Mouse (Mus musculus) stomach, postnatal 0 days (tissue): ENCODE measurements around the gene Agmo. TPM values are rescaled to one million over a fixed set of nuclear protein-coding genes. Genes with fewer than 3 reads are reported as not detected.

ENCODE experiments used
- ATAC-seq: fragments of 200-750 bp; cut with Nextera tagmentation; 2 replicates; pipeline ENCODE4 v1.8.0; 2017; ENCODE audit not compliant: low FRiP score, low TSS enrichment
- DNase-seq: peaks from one replicate; pipeline ENCODE4 v3.0.0-alpha.2; 2016; ENCODE audit warnings: low spot score
- H3K27ac ChIP-seq: fragments of 300-500 bp; sonication (generic); replicated peaks from 2 replicates; pipeline ENCODE4 v1.5.1; 2014; ENCODE audit warnings: mild to moderate bottlenecking, control low read depth
- H3K27me3 ChIP-seq: fragments of 300-500 bp; sonication (generic); 2 replicates; pipeline ENCODE4 v1.6.1; 2014; ENCODE audit warnings: low read length; ENCODE audit not compliant: control insufficient read depth, insufficient read depth
- H3K36me3 ChIP-seq: fragments of 300-500 bp; sonication (generic); 2 replicates; pipeline ENCODE4 v1.6.1; 2014; ENCODE audit warnings: low read length, mixed read lengths; ENCODE audit not compliant: control insufficient read depth, insufficient read depth
- H3K4me1 ChIP-seq: fragments of 300-500 bp; sonication (generic); replicated peaks from 2 replicates; pipeline ENCODE4 v1.6.1; 2014; ENCODE audit warnings: antibody characterized with exemption; ENCODE audit not compliant: control insufficient read depth, insufficient read depth
- H3K4me2 ChIP-seq: fragments of 300-500 bp; sonication (generic); replicated peaks from 2 replicates; pipeline ENCODE4 v1.6.1; 2014; ENCODE audit warnings: low read depth, mild to moderate bottlenecking, control low read depth, moderate library complexity
- H3K4me3 ChIP-seq: fragments of 300-500 bp; sonication (generic); 2 replicates; pipeline ENCODE4 v1.5.1; 2014; ENCODE audit warnings: low read depth, low read length, control low read depth
- H3K9ac ChIP-seq: fragments of 300-500 bp; sonication (generic); 2 replicates; pipeline ENCODE4 v1.6.1; 2014; ENCODE audit warnings: mild to moderate bottlenecking, low read length, control low read depth, mixed read lengths
- H3K9me3 ChIP-seq: fragments of 300-500 bp; sonication (generic); 2 replicates; pipeline ENCODE4 v1.6.1; 2016; ENCODE audit warnings: low read length; ENCODE audit not compliant: control insufficient read depth
- CTCF ChIP-seq: IDR thresholded peaks from 2 replicates; pipeline ENCODE4 v1.5.1; 2016; ENCODE audit warnings: antibody characterized with exemption, low read depth, mild to moderate bottlenecking, moderate library complexity
- EP300 ChIP-seq: optimal IDR thresholded peaks from 2 replicates; pipeline ENCODE3; 2016; ENCODE audit warnings: antibody characterized with exemption
- WGBS: fragments of 180-500 bp; shearing (Covaris S2); extraction: QIAGEN DNeasy Blood & Tissue Kit; methylation state at CpG from one replicate; pipeline ENCODE4 v1.1.7; 2014; 5-methylcytosine and 5-hydroxymethylcytosine counted together
- polyA plus RNA-seq: library from polyadenylated mRNA; unstranded; fragments of >200 nt; fragmentation: Nextera tagmentation; extraction: Ambion mirVana; gene quantifications from 2 replicates; pipeline ENCODE4 v1.2.1, GENCODE M21; 2015

The Agmo gene
- polyA plus RNA-seq, 1 experiment from 2014 or later = 6.9 TPM

GRCm38 (mm10) chr12:37257099-37257498 is 15.7 kb downstream of the Agmo start:
- Histone ChIP-seq H3K36me3 (no peaks in the 10 kb centered on the region), H3K27me3 (no peaks in the 10 kb centered on the region), H3K4me1 (no peaks in the 10 kb centered on the region), H3K9ac (no peak overlapping the region), H3K4me3 (no peak overlapping the region), H3K9me3 (no peaks in the 10 kb centered on the region), H3K4me2 (no peak overlapping the region), H3K27ac (no peak overlapping the region)
- no peak for TF ChIP-seq EP300
- no peak for TF ChIP-seq CTCF
- DNase-seq = no peak
- ATAC-seq = no peak
- WGBS = 65% methylated on average over 2 of the region's 2 CpGs

GRCm38 (mm10) chr12:37259771-37260528 is 18.5 kb downstream of the Agmo start:
- no peaks in the 10 kb centered on the region for H3K4me1 ChIP-seq
- no peaks in the 10 kb centered on the region for H3K36me3 ChIP-seq
- ATAC-seq (no peak), DNase-seq (no peak)
- H3K27me3 ChIP-seq = no peaks in the 10 kb centered on the region
- no peak overlapping the region for H3K9ac ChIP-seq
- TF ChIP-seq EP300 (no peak), CTCF (no peak)
- no peak overlapping the region for H3K27ac ChIP-seq
- no peak overlapping the region for H3K4me2 ChIP-seq
- no peak overlapping the region for H3K4me3 ChIP-seq
- no peaks in the 10 kb centered on the region for H3K9me3 ChIP-seq

GRCm38 (mm10) chr12:37263685-37264084 is 22.2 kb downstream of the Agmo start:
- Histone ChIP-seq H3K4me3 (no peak overlapping the region), H3K4me2 (no peak overlapping the region), H3K27ac (no peak overlapping the region), H3K9ac (no peak overlapping the region), H3K36me3 (no peaks in the 10 kb centered on the region), H3K9me3 (no peaks in the 10 kb centered on the region), H3K4me1 (no peaks in the 10 kb centered on the region), H3K27me3 (no peaks in the 10 kb centered on the region)
- ATAC-seq = no peak
- TF ChIP-seq CTCF (no peak), EP300 (no peak)
- no peak for DNase-seq
- WGBS = 85% methylated on average over 3 of the region's 3 CpGs

- Histone ChIP-seq H3K27me3 (no peaks in the 10 kb centered on the region), H3K27ac (no peak overlapping the region), H3K36me3 (no peaks in the 10 kb centered on the region), H3K9ac (no peak overlapping the region), H3K4me3 (no peak overlapping the region), H3K4me1 (no peaks in the 10 kb centered on the region), H3K9me3 (no peaks in the 10 kb centered on the region), H3K4me2 (no peak overlapping the region)
- ATAC-seq (no peak), DNase-seq (no peak)
- WGBS = 46% methylated on average over 6 of the region's 6 CpGs
- TF ChIP-seq EP300 = no peak
- no peak for TF ChIP-seq CTCF
Observed at GRCm38 (mm10) chr12:37268636-37269152, 27.3 kb downstream of the Agmo start.

GRCm38 (mm10) chr12:37272660-37273059 is 31.2 kb downstream of the Agmo start:
- no peak for ATAC-seq
- H3K9me3 ChIP-seq = no peaks in the 10 kb centered on the region

GRCm38 (mm10) chr12:37273964-37274657 is 32.7 kb downstream of the Agmo start:
- Histone ChIP-seq H3K4me3 (no peak overlapping the region), H3K27ac (no peak overlapping the region), H3K36me3 (no peaks in the 10 kb centered on the region), H3K4me2 (no peak overlapping the region), H3K4me1 (no peaks in the 10 kb centered on the region), H3K9me3 (no peaks in the 10 kb centered on the region), H3K27me3 (no peaks in the 10 kb centered on the region), H3K9ac (no peak overlapping the region)
- 74% methylated on average over 5 of the region's 5 CpGs for WGBS
- no peak for ATAC-seq
- no peak for DNase-seq
- TF ChIP-seq EP300 = no peak
- no peak for TF ChIP-seq CTCF

More at GRCm38 (mm10) chr12:37272660-37273059, 31.2 kb downstream of the Agmo start:
- no peak overlapping the region for H3K4me3 ChIP-seq
- no peak overlapping the region for H3K27ac ChIP-seq
- H3K9ac ChIP-seq = no peak overlapping the region
- no peaks in the 10 kb centered on the region for H3K36me3 ChIP-seq
- TF ChIP-seq EP300 (no peak), CTCF (no peak)
- 57% methylated on average over 3 of the region's 3 CpGs for WGBS
- H3K27me3 ChIP-seq = no peaks in the 10 kb centered on the region
- no peak overlapping the region for H3K4me2 ChIP-seq
- no peak for DNase-seq
- H3K4me1 ChIP-seq = no peaks in the 10 kb centered on the region
